Mouse (Mus musculus): ENCODE results near the gene Prom1.
"Not testable (repeated sequence)": the region's sequence is repeated elsewhere in the genome, so short reads cannot be mapped to it uniquely, and the experiment has no call there.

The Prom1 gene

GRCm38 (mm10) chr5:44101231-44102110 is at the start of gene Prom1:
Prom1 (minus strand) TSS chr5:44102032.
- in situ Hi-C loops (cut with MboI, MseI) = no loop called here

- in situ Hi-C loops (cut with MboI, MseI) = no loop called here
These were observed 45.9 kb upstream of the Prom1 start for GRCm38 (mm10) chr5:44147732-44148131.

GRCm38 (mm10) chr5:44146437-44147332 is 44.9 kb upstream of the Prom1 start:
- in situ Hi-C loops (cut with MboI, MseI) = no loop called here

- in situ Hi-C loops (cut with MboI, MseI) = no loop called here
These were observed 41.8 kb upstream of the Prom1 start for GRCm38 (mm10) chr5:44143467-44144235.

GRCm38 (mm10) chr5:44127487-44127886 is 25.7 kb upstream of the Prom1 start:
- in situ Hi-C loops (cut with MboI, MseI) = no loop called here

GRCm38 (mm10) chr5:44126574-44126973 is 24.7 kb upstream of the Prom1 start:
- in situ Hi-C loops (cut with MboI, MseI) = not testable (repeated sequence)

GRCm38 (mm10) chr5:44121390-44121789 is 19.6 kb upstream of the Prom1 start:
- in situ Hi-C loops (cut with MboI, MseI) = no loop called here

- in situ Hi-C loops (cut with MboI, MseI) = loop anchor here (5.0 kb wide), 1 partner anchor 49 kb away; no protein-coding TSS in a partner anchor
These were observed 11.3 kb upstream of the Prom1 start for GRCm38 (mm10) chr5:44113138-44113537.

- in situ Hi-C loops (cut with MboI, MseI) = no loop called here
These were observed 7.3 kb upstream of the Prom1 start for GRCm38 (mm10) chr5:44109121-44109520.

GRCm38 (mm10) chr5:44108125-44108524 is 6.3 kb upstream of the Prom1 start:
- in situ Hi-C loops (cut with MboI, MseI) = no loop called here

GRCm38 (mm10) chr5:44105192-44105591 is 3.4 kb upstream of the Prom1 start:
- in situ Hi-C loops (cut with MboI, MseI) = no loop called here

- in situ Hi-C loops (cut with MboI, MseI) = no loop called here
These were observed 2.9 kb upstream of the Prom1 start for GRCm38 (mm10) chr5:44104686-44105085.

GRCm38 (mm10) chr5:44104120-44104519 is 2.3 kb upstream of the Prom1 start:
- in situ Hi-C loops (cut with MboI, MseI) = no loop called here

GRCm38 (mm10) chr5:44103121-44103520 is 1.3 kb upstream of the Prom1 start:
- in situ Hi-C loops (cut with MboI, MseI) = no loop called here

GRCm38 (mm10) chr5:44100544-44101230 is 1.1 kb downstream of the Prom1 start:
- in situ Hi-C loops (cut with MboI, MseI) = no loop called here

- in situ Hi-C loops (cut with MboI, MseI) = no loop called here
These were observed 1.7 kb downstream of the Prom1 start for GRCm38 (mm10) chr5:44100187-44100543.

GRCm38 (mm10) chr5:44096996-44097395 is 4.8 kb downstream of the Prom1 start:
- in situ Hi-C loops (cut with MboI, MseI) = no loop called here

GRCm38 (mm10) chr5:44096106-44096505 is 5.7 kb downstream of the Prom1 start:
- in situ Hi-C loops (cut with MboI, MseI) = no loop called here

GRCm38 (mm10) chr5:44095697-44096096 is 6.1 kb downstream of the Prom1 start:
- in situ Hi-C loops (cut with MboI, MseI) = no loop called here

- in situ Hi-C loops (cut with MboI, MseI) = no loop called here
These were observed 14.8 kb downstream of the Prom1 start for GRCm38 (mm10) chr5:44087034-44087433.

- in situ Hi-C loops (cut with MboI, MseI) = no loop called here
These were observed 16.0 kb downstream of the Prom1 start for GRCm38 (mm10) chr5:44085871-44086270.

Measured in T-helper 1 cell (primary cell).